Mouse (Mus musculus): ENCODE measurements around the gene Pde2a. TPM values are rescaled to one million over a fixed set of nuclear protein-coding genes. Genes with fewer than 3 reads are reported as not detected.

The Pde2a gene
- polyA plus RNA-seq, 1 experiment, result 25.1 TPM

DNA sequence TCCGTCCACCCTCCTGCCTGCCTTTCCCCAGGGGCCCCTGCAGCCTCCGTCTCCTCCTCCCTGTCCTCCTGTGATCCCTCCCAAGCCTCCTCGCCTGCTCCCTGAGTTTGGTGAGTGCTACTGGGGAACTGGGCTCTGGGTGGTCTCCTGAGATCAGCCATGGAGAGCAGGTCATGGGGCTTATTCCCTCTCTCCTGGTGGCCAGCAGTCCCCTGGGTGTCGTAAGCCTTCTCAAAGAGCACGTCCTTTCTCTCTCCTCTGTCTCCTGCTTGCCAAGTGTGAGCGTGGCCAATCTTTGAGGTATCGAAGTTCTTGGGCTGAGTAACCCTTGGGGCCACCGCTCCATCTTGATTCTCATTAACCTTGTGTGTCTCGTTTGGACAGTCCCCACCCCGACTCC, 36.6 kb upstream of the Pde2a start:
- TF ChIP-seq POLR2A (IDR thresholded peaks at IDR 0.05; ENCODE audit: borderline replicate concordance, extremely low read depth, insufficient read depth, insufficient read length, poor library complexity, severe bottlenecking), result no peak
- DNase-seq (ENCODE audit: low read depth), result no peak

DNA sequence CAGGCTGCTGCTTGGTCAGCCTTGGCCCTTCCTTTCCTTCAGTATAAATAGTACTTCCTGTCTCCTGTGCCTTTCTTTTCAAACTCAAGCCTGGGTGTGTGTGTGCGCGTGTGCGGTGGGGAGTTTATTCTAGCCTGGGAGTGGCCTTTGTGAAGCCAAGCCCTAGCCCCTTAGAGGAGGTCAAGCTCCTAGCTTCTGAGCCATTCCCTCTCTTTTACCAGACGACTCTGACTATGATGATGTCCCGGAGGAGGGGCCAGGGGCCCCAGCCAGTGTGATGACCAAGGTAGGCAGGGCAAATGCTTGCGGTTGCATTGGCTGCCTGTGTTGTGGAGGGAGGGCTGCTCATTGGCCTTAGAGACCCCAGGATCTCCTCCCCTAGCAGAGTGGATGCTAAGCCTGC, 36.2 kb upstream of the Pde2a start:
- DNase-seq (ENCODE audit: low read depth), result no peak
- TF ChIP-seq POLR2A (IDR thresholded peaks at IDR 0.05; ENCODE audit: borderline replicate concordance, extremely low read depth, insufficient read depth, insufficient read length, poor library complexity, severe bottlenecking) (no peak), CTCF (IDR thresholded peaks at IDR 0.05; ENCODE audit: borderline replicate concordance, extremely low read depth, insufficient read depth, insufficient read length) (no peak)

DNA sequence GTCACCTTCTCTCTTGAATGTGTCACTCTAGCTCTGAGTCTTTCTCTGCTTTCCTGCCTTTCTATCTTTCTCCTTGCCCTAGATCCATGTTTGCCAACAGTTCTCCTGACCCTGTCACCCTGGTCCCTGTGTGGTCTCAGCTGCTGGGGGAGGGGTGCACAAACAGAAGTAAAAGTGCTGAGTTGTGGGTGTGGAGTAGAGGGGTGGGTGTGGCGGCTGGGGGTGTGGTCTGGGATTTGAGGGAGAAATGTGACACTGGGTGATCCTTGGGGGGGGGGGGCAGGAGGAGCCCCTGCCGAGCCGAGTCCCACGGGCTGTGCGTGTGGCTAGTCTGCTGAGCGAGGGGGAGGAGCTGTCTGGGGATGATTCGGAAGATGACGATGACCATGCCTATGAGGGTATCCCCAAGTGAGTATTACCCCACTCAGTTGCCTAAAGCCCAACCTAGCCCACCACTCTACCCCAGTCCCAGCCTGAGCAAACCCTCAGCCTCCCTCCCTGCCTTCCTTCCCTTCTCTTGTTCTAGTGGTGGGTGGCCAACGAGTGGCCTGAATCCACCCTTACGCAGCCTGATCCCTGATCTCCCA, 35.5 kb upstream of the Pde2a start:
- TF ChIP-seq CTCF (IDR thresholded peaks at IDR 0.05; ENCODE audit: borderline replicate concordance, extremely low read depth, insufficient read depth, insufficient read length), result no peak
- DNase-seq (ENCODE audit: low read depth), result no peak

DNA sequence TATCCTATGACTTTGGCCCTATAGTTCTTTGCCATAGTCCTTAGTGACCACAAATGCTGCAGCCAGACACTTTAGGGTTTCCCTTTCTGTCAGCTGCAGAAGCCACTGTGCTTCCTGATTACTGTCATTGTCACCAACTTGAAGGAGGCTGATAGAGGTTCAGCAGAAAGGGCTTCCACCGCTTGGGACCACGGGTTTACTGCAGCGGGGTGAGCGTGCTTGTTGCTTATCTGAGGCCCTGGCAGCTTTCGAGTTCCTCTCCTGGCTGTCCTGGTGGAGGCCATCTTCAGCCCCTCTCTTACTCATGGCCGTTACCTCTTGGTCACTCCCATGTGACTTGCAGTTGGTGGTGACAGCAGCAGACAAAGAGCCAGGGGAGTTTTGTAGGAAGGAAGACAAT, 32.2 kb upstream of the Pde2a start:
- TF ChIP-seq POLR2A (IDR thresholded peaks at IDR 0.05; ENCODE audit: borderline replicate concordance, extremely low read depth, insufficient read depth, insufficient read length, poor library complexity, severe bottlenecking) (no peak), CTCF (IDR thresholded peaks at IDR 0.05; ENCODE audit: borderline replicate concordance, extremely low read depth, insufficient read depth, insufficient read length) (no peak)
- no peak for DNase-seq (ENCODE audit: low read depth)

DNA sequence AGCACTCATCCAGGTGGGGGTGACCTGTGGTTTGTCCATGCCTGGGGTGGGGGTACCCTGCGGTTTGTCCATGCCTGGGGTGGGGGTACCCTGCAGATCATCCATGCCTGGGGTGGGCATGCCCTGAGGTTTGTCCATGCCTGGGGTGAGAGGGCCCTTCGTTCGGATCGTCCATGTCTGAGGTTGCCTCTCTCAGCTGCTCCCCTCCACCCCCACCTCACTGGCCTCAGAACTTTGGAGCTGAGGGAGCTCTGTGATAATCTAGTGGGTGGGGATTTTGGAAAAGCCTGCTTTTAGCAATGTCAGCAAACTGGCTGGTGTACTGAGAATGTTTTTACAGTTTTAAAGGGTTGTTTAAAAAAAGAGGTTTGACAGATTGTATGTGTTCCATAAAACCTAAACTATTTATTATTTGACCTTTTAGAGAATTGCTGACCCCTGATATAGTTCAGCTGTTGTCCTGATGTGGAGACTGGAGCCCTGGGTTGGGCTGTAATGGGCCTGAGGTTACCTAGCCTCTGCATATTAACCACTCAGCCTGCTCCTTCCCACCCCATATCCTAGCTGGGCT, 29.5 kb upstream of the Pde2a start:
- TF ChIP-seq CTCF (IDR thresholded peaks at IDR 0.05; ENCODE audit: borderline replicate concordance, extremely low read depth, insufficient read depth, insufficient read length) (no peak), POLR2A (IDR thresholded peaks at IDR 0.05; ENCODE audit: borderline replicate concordance, extremely low read depth, insufficient read depth, insufficient read length, poor library complexity, severe bottlenecking) (no peak)
- no peak for DNase-seq (ENCODE audit: low read depth)

DNA sequence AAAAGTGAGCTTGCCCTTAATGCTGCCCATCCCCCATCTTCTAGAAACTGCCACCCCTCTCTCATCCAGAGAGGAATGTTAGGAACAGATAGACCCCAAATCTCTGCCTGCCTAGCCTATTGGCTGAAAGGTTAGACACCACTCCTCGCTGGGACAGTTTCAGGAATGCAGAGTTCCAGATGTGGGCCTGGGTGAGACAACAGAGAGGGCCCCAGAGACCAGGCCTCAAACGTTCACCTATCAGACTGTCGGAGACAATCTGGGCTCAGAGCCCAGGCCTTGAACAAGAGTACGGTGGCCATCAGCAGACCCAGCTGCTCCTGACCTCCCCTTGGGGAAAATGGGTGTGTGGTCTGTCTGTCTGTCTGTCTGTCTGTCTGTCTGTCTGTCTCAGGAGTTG, 28.5 kb upstream of the Pde2a start:
- DNase-seq (ENCODE audit: low read depth), result no peak
- TF ChIP-seq POLR2A (IDR thresholded peaks at IDR 0.05; ENCODE audit: borderline replicate concordance, extremely low read depth, insufficient read depth, insufficient read length, poor library complexity, severe bottlenecking) (no peak), CTCF (IDR thresholded peaks at IDR 0.05; ENCODE audit: borderline replicate concordance, extremely low read depth, insufficient read depth, insufficient read length) (no peak)

DNA sequence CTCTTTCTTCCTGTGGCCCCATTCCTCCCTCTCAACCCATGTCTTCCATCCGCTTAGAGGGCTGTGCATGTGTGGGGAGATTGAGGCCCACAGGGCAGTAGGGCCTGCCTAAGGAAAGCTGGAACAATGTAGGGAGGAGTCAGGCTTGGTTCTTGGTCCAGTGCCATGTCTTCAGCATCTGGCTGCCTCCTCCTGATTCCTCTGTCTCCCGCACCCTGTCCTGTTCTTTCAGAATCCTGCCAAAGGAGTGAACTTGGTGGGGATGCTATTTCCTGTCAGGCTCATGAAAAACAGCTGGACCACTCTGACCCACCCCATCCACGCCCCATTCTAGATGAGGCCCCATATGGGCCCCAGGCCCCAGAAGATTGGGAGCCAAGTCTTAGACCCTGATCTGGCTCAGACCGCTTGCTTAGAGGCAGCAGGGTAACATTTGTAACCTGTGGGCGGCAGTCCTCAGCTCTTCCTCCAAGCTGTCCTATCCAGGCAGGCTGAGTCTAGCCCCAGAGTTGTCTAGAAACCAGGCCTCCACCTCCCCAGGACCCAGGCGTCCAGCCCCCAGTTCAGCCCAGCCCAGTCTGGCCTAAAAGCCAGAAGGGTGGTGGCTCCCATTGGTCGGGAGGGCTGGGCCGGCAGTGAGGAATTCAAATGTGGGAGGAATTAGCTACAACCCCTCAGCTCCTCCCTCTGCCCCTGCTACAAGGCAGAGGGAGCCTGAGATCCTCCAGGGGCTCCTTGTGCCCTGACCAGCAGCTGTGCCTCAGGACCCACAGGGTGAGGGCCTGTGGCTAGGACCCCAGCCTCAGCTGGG, 27.6 kb upstream of the Pde2a start:
- DNase-seq (ENCODE audit: low read depth), result peak; percentile 26
- TF ChIP-seq POLR2A (IDR thresholded peaks at IDR 0.05; ENCODE audit: borderline replicate concordance, extremely low read depth, insufficient read depth, insufficient read length, poor library complexity, severe bottlenecking) (no peak), CTCF (IDR thresholded peaks at IDR 0.05; ENCODE audit: borderline replicate concordance, extremely low read depth, insufficient read depth, insufficient read length) (no peak)

DNA sequence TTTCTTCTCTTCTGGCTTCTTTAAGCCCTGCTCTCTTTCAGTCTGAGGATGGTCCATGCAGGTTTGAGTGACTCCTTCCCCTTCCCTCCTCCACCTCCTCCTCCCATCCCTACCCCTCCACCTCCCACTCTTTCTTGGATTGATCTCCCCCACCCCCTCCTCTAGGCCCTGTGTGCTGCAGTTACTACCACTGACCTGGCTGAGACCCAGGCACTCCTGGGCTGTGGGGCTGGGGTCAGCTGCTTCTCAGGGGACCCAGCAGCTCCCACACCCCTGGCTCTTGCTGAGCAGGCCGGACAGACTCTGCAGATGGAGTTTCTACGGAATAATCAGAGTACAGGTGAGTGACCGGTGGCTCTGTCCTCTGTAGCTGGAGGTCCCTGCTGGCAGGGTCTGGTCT, 26.9 kb upstream of the Pde2a start:
- DNase-seq (ENCODE audit: low read depth), result no peak
- TF ChIP-seq POLR2A (IDR thresholded peaks at IDR 0.05; ENCODE audit: borderline replicate concordance, extremely low read depth, insufficient read depth, insufficient read length, poor library complexity, severe bottlenecking), result no peak

DNA sequence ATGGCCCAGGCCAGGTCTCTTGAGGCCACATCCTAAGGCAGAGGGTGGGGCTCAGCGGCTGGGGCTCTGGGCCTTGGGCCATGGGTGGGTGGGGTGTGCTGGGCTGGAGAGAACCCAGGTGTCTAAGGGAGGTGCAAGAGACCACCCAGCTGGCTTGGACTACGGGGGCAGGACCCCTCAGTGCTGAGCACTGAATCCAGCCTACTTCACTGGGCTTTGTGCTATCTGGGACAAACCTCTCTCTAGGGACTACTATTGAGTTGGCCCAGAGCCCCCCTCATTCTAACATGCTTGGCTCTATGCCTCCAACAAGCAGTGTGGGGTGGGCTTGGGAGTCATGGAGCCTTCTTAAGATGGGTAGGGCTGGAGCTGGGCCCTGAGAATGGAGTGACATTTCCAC, 26.0 kb upstream of the Pde2a start:
- TF ChIP-seq CTCF (IDR thresholded peaks at IDR 0.05; ENCODE audit: borderline replicate concordance, extremely low read depth, insufficient read depth, insufficient read length), result no peak
- TF ChIP-seq POLR2A (IDR thresholded peaks at IDR 0.05; ENCODE audit: borderline replicate concordance, extremely low read depth, insufficient read depth, insufficient read length, poor library complexity, severe bottlenecking), result no peak
- no peak for DNase-seq (ENCODE audit: low read depth)

DNA sequence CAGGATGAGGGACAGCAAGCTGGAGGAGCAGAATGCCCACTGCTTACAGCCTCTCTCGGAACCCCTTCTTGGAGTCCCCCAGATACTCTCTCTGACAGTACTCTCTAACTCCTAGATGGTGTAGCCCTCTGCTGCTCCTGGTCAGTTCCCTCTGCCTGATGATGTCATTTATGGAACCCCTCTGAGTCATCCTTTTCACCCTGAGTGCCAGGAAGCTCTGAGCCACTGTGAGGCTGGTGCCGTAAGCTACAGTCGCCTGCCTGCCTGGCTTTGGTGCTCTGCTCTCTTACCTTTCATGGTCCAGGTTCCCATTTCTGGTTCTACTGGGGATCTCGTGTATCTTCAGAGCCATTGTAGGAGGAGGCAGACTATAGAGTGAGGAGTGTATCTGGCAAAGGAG, 24.3 kb upstream of the Pde2a start:
- TF ChIP-seq CTCF (IDR thresholded peaks at IDR 0.05; ENCODE audit: borderline replicate concordance, extremely low read depth, insufficient read depth, insufficient read length), result no peak
- TF ChIP-seq POLR2A (IDR thresholded peaks at IDR 0.05; ENCODE audit: borderline replicate concordance, extremely low read depth, insufficient read depth, insufficient read length, poor library complexity, severe bottlenecking), result no peak
- DNase-seq (ENCODE audit: low read depth), result no peak

DNA sequence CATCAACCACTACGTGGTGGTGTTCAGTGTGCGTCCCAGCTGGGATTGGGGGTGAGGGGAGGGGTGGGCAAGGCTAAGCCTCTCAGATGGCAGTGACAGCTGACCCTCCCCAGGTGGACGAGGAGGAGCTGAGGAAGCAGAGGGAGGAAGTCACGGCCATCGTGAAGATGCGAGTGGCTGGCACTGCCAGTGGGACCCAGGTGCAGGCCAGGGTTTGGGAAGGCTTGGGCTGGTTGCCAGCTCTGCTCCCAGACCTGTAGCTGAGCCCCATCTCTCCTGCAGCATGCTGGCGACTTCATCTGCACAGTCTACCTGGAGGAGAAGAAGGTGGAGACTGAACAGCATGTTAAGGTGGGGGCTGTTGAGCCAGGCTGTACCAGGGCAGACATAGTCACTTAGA, 20.0 kb upstream of the Pde2a start:
- TF ChIP-seq CTCF (IDR thresholded peaks at IDR 0.05; ENCODE audit: borderline replicate concordance, extremely low read depth, insufficient read depth, insufficient read length) (no peak), POLR2A (IDR thresholded peaks at IDR 0.05; ENCODE audit: borderline replicate concordance, extremely low read depth, insufficient read depth, insufficient read length, poor library complexity, severe bottlenecking) (no peak)
- DNase-seq (ENCODE audit: low read depth), result no peak

DNA sequence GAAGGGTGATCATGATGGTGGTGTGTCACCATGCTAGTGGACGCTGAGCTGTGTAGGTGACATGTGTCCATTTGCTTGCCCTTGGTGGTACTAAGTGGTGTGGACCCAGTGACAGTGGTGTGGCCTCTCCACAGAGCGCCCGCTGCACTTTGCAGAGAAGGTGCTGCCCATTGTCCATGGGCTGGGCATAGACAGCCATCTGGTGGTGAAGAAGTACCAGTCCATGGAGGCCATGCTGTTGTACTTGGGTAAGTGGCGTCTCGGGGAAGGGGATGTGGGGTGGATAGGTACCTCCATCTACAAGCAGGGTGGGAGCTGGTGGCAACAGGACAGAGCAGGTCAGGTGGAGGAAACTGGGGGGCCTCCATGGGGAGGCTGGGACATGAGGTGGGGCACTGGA, 17.7 kb upstream of the Pde2a start:
- TF ChIP-seq POLR2A (IDR thresholded peaks at IDR 0.05; ENCODE audit: borderline replicate concordance, extremely low read depth, insufficient read depth, insufficient read length, poor library complexity, severe bottlenecking), result no peak
- no peak for TF ChIP-seq CTCF (IDR thresholded peaks at IDR 0.05; ENCODE audit: borderline replicate concordance, extremely low read depth, insufficient read depth, insufficient read length)
- DNase-seq (ENCODE audit: low read depth), result no peak
